Mouse (Mus musculus) lung, adult 2 months (tissue): ENCODE measurements around the gene Nt5c3.

Source experiments
- CTCF ChIP-seq: fragments of 200-500 bp; IDR thresholded peaks from 2 replicates; pipeline ENCODE4 v1.5.1; 2011; ENCODE audit warnings: mild to moderate bottlenecking, low read length, control low read depth; ENCODE audit not compliant: insufficient read depth
- POLR2A ChIP-seq: fragments of 200-500 bp; IDR thresholded peaks from 2 replicates; pipeline ENCODE4 v1.6.1; 2011; ENCODE audit warnings: low read depth, mild to moderate bottlenecking, control low read depth, low read length, borderline replicate concordance; ENCODE audit errors: extremely low read depth

DNA sequence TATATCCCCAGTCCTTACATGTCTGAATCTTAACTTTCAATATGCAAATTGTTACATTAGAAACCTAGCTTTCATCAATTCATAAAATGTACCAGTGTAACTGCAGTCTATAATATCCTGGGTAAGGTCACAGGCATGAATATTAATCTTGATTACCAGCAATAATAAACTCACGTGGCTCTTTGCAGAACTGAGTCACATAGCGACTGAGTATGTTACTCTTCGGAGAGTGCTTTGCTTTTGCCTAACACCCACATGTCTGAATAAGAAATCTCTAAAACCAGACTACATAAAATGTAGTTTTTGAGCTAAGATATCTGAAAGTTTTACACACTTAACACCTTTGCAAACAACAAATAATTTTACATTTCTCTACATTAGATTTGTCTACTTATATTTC is 22.4 kb downstream of the Nt5c3 start:
- TF ChIP-seq POLR2A (no peak), CTCF (no peak)
